Mouse (Mus musculus): ENCODE results near the gene Med27. TPM values are rescaled to one million over a fixed set of nuclear protein-coding genes. Genes with fewer than 3 reads are reported as not detected.

Med27 gene
- polyA plus RNA-seq, 1 experiment from 2014 or later = 68.4 TPM

DNA sequence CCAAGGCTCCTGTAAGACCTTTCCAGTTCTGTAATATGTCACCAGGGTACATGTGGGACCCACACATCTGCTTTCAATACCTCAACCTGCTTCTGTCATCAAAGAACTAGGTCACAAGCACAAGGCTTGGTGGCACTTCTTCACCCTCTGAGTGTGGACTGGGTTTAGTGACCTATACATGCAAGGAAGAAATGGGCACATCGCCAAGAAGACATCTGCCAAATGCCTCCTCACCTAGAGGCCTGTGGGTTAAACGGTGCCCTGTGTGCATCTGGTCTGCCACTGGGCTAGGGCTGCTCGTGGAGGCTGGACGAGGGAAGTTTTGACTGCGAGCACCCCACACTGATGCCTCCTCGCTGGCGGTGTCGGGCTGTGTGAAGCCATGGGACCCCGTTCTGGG is 189.9 kb downstream of the Med27 start:
- Histone ChIP-seq H3K27ac (ENCODE audit: low read depth, low read length) (no peak overlapping the region), H3K27me3 (ENCODE audit: control insufficient read depth, insufficient read depth, low read length) (no peaks in the 10 kb centered on the region), H3K4me3 (ENCODE audit: low read depth, low read length) (no peak overlapping the region), H3K9ac (ENCODE audit: low read length) (no peak overlapping the region), H3K4me2 (no peak overlapping the region), H3K4me1 (ENCODE audit: control insufficient read depth, insufficient read depth, low read length) (no peaks in the 10 kb centered on the region), H3K36me3 (ENCODE audit: control insufficient read depth, insufficient read depth, low read length) (no peaks in the 10 kb centered on the region), H3K9me3 (ENCODE audit: control insufficient read depth, low read length) (no peaks in the 10 kb centered on the region)
- 86% methylated on average over 9 of the region's 9 CpGs for WGBS
- ATAC-seq (ENCODE audit: low FRiP score) (no peak), DNase-seq (ENCODE audit: low spot score, missing footprints) (no peak)

GRCm38 (mm10) chr2:29537334-29537733 is 190.7 kb downstream of the Med27 start:
- no peak for ATAC-seq (ENCODE audit: low FRiP score)
- WGBS = 78% methylated on average over 8 of the region's 8 CpGs

DNA sequence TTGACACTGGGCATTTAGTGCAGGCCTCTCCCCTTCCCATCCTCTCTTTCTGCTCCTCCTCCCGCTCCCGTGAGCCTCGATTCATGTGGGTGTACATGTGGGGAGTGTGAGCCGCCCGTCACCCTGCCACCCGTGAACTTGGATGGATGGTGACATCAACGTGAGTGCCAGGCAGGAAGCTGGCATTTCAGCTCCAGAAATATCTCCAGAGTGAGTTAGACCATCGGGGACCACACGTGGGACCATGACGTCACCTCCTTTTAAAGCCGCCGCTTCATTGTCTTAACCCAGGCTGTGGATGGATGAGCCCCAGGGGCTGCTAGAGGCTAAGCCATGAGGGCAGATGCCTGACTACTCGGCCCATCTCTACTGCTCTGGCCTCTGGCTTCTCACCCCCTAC is 195.4 kb downstream of the Med27 start:
- no peak overlapping the region for H3K9ac ChIP-seq (ENCODE audit: low read length)
- 73% methylated on average over 12 of the region's 13 CpGs for WGBS
- no peak overlapping the region for H3K27ac ChIP-seq (ENCODE audit: low read depth, low read length)
- H3K4me3 ChIP-seq (ENCODE audit: low read depth, low read length) = no peak overlapping the region
- H3K4me1 ChIP-seq (ENCODE audit: control insufficient read depth, insufficient read depth, low read length) = no peaks in the 10 kb centered on the region; the same call in 1 of the 2 replicates
- no peaks in the 10 kb centered on the region for H3K9me3 ChIP-seq (ENCODE audit: control insufficient read depth, low read length)
- no peaks in the 10 kb centered on the region for H3K27me3 ChIP-seq (ENCODE audit: control insufficient read depth, insufficient read depth, low read length)
- ATAC-seq (ENCODE audit: low FRiP score) = no peak
- DNase-seq (ENCODE audit: low spot score, missing footprints) = no peak
- H3K4me2 ChIP-seq = no peak overlapping the region
- H3K36me3 ChIP-seq (ENCODE audit: control insufficient read depth, insufficient read depth, low read length) = no peaks in the 10 kb centered on the region

More at GRCm38 (mm10) chr2:29537334-29537733, 190.7 kb downstream of the Med27 start:
- Histone ChIP-seq H3K4me1 (ENCODE audit: control insufficient read depth, insufficient read depth, low read length) (no peaks in the 10 kb centered on the region), H3K27me3 (ENCODE audit: control insufficient read depth, insufficient read depth, low read length) (no peaks in the 10 kb centered on the region), H3K9ac (ENCODE audit: low read length) (no peak overlapping the region), H3K27ac (ENCODE audit: low read depth, low read length) (no peak overlapping the region), H3K4me2 (no peak overlapping the region), H3K4me3 (ENCODE audit: low read depth, low read length) (no peak overlapping the region), H3K36me3 (ENCODE audit: control insufficient read depth, insufficient read depth, low read length) (no peaks in the 10 kb centered on the region), H3K9me3 (ENCODE audit: control insufficient read depth, low read length) (no peaks in the 10 kb centered on the region)
- no peak for DNase-seq (ENCODE audit: low spot score, missing footprints)

DNA sequence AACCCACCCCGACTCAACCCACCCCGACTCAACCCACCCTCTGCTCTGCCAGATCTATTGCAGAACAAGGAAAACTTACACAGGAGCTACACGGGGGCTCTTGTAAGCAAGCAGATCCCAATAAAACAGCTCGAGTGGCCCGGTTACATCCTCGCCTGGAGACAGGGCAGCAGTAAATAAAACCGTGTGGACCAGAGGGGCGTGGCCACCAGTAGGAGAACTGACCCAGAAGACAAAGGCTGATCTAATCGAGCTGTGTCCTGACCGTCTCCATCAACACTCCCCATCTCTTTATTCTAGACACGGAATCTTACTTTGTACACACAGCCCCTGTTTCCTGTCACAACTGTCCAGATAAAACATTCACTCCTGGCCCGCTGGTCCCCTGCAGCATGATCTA is 200.0 kb downstream of the Med27 start:
- 32% methylated on average over 12 of the region's 12 CpGs for WGBS
- Histone ChIP-seq H3K27ac (ENCODE audit: low read depth, low read length) (no peak overlapping the region), H3K4me1 (ENCODE audit: control insufficient read depth, insufficient read depth, low read length) (no peaks in the 10 kb centered on the region; the same call in 1 of the 2 replicates), H3K9ac (ENCODE audit: low read length) (no peak overlapping the region), H3K4me3 (ENCODE audit: low read depth, low read length) (no peak overlapping the region), H3K4me2 (no peak overlapping the region), H3K27me3 (ENCODE audit: control insufficient read depth, insufficient read depth, low read length) (no peaks in the 10 kb centered on the region), H3K9me3 (ENCODE audit: control insufficient read depth, low read length) (no peaks in the 10 kb centered on the region), H3K36me3 (ENCODE audit: control insufficient read depth, insufficient read depth, low read length) (no peaks in the 10 kb centered on the region)
- no peak for ATAC-seq (ENCODE audit: low FRiP score)
- no peak for DNase-seq (ENCODE audit: low spot score, missing footprints)

DNA sequence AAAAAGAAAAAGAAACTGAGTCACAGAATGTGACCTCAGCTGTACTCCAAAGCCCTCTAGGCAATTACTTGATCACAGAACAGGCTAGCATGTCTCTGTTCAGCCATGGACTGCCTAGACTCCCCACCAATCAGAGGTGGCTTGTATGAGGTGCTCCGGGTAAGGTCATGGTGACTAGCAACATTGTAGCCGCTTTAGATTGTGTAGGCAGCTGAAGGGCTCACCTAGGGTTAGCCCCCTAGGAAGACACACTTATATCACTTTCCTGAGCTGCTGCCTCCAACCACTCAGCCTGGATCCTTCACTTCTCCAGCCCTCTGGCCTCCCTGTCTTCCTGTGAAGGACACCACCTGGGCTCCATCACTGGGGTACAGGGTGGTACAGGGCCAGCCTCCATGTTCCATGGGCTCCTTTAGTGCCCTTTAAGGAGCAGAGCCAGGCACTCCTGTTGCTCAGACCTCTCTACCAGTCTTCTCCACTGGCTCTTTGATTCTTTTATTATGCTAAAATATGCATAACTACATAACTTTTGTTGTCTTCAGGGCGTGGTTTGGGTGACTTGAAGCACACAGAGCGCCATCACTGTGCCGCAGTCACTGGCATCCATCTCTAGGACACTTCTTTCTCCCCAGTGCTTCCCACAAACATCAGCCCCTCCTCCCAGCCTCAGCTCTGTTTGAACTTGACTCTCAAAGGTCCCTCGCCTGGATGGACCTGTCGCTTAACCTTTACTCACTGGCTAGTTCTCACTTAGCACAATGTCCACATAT is 205.4 kb downstream of the Med27 start:
- Histone ChIP-seq H3K27ac (ENCODE audit: low read depth, low read length) (no peak overlapping the region), H3K4me2 (no peak overlapping the region), H3K9me3 (ENCODE audit: control insufficient read depth, low read length) (no peaks in the 10 kb centered on the region), H3K27me3 (ENCODE audit: control insufficient read depth, insufficient read depth, low read length) (no peaks in the 10 kb centered on the region), H3K9ac (ENCODE audit: low read length) (no peak overlapping the region), H3K36me3 (ENCODE audit: control insufficient read depth, insufficient read depth, low read length) (no peaks in the 10 kb centered on the region), H3K4me3 (ENCODE audit: low read depth, low read length) (no peak overlapping the region), H3K4me1 (ENCODE audit: control insufficient read depth, insufficient read depth, low read length) (no peaks in the 10 kb centered on the region)
- 83% methylated on average over 7 of the region's 7 CpGs for WGBS
- DNase-seq (ENCODE audit: low spot score, missing footprints) (no peak), ATAC-seq (ENCODE audit: low FRiP score) (no peak)

DNA sequence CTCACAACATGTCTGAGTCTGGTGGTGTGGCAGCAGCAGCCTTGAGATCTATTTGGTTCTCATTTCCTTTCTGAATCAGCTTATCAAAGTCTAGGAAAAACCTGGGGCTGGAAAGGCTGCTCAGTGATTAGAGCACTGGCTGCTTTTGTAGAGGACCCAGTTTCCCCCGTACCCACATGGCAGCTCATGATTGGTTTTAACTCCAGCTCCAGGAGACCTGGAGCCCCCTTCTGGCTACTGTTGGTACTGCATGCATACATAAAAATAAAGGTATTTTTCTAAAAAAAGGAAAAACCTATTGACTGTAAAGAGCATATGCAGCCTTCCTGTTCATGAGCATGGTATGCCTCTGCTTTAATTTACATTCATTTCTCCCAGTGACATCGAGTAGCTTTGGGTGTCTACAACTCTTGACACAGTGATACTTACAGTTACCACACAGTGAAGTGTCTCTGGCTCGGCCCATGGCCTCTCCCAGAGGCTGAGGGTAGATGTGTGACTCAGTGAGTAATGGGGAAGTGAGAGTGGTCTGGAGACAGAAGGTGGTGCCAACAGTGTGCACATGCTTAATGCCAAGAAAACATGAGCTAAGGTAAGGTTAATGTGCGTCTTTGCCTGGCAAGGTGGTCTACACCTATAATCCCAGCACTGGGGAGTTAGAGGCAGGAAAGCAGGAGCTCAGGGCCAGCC is 207.5 kb downstream of the Med27 start:
- peak; percentile 91 for DNase-seq (ENCODE audit: low spot score, missing footprints)
- Histone ChIP-seq H3K9ac (ENCODE audit: low read length) (no peak overlapping the region), H3K4me2 (no peak overlapping the region), H3K4me3 (ENCODE audit: low read depth, low read length) (no peak overlapping the region), H3K27me3 (ENCODE audit: control insufficient read depth, insufficient read depth, low read length) (no peaks in the 10 kb centered on the region), H3K4me1 (ENCODE audit: control insufficient read depth, insufficient read depth, low read length) (no peaks in the 10 kb centered on the region), H3K36me3 (ENCODE audit: control insufficient read depth, insufficient read depth, low read length) (no peaks in the 10 kb centered on the region), H3K9me3 (ENCODE audit: control insufficient read depth, low read length) (no peaks in the 10 kb centered on the region), H3K27ac (ENCODE audit: low read depth, low read length) (no peak overlapping the region)
- WGBS = 76% methylated on average over 4 of the region's 4 CpGs
- no peak for ATAC-seq (ENCODE audit: low FRiP score)

GRCm38 (mm10) chr2:29558561-29558960 is 211.9 kb downstream of the Med27 start:
- no peak overlapping the region for H3K4me3 ChIP-seq (ENCODE audit: low read depth, low read length)
- no peaks in the 10 kb centered on the region for H3K36me3 ChIP-seq (ENCODE audit: control insufficient read depth, insufficient read depth, low read length)
- 94% methylated on average over 6 of the region's 6 CpGs for WGBS
- H3K4me2 ChIP-seq = no peak overlapping the region
- no peaks in the 10 kb centered on the region for H3K9me3 ChIP-seq (ENCODE audit: control insufficient read depth, low read length)
- H3K27me3 ChIP-seq (ENCODE audit: control insufficient read depth, insufficient read depth, low read length) = no peaks in the 10 kb centered on the region
- H3K9ac ChIP-seq (ENCODE audit: low read length) = no peak overlapping the region
- no peak overlapping the region for H3K27ac ChIP-seq (ENCODE audit: low read depth, low read length)
- DNase-seq (ENCODE audit: low spot score, missing footprints) (no peak), ATAC-seq (ENCODE audit: low FRiP score) (no peak)
- no peaks in the 10 kb centered on the region for H3K4me1 ChIP-seq (ENCODE audit: control insufficient read depth, insufficient read depth, low read length)

- no peak overlapping the region for H3K27ac ChIP-seq (ENCODE audit: low read depth, low read length)
- H3K4me2 ChIP-seq = no peak overlapping the region
- no peaks in the 10 kb centered on the region for H3K27me3 ChIP-seq (ENCODE audit: control insufficient read depth, insufficient read depth, low read length)
- peaks cover under 1% of the 10 kb centered on the region; the same call in 1 of the 2 replicates for H3K4me1 ChIP-seq (ENCODE audit: control insufficient read depth, insufficient read depth, low read length)
- no peak overlapping the region for H3K4me3 ChIP-seq (ENCODE audit: low read depth, low read length)
- ATAC-seq (ENCODE audit: low FRiP score) (no peak), DNase-seq (ENCODE audit: low spot score, missing footprints) (no peak)
- WGBS = 88% methylated on average over 3 of the region's 3 CpGs
- H3K36me3 ChIP-seq (ENCODE audit: control insufficient read depth, insufficient read depth, low read length) = no peaks in the 10 kb centered on the region
- no peaks in the 10 kb centered on the region for H3K9me3 ChIP-seq (ENCODE audit: control insufficient read depth, low read length)
- H3K9ac ChIP-seq (ENCODE audit: low read length) = no peak overlapping the region
These were observed 213.3 kb downstream of the Med27 start for GRCm38 (mm10) chr2:29559955-29560354.

- DNase-seq (ENCODE audit: low spot score, missing footprints) (no peak), ATAC-seq (ENCODE audit: low FRiP score) (no peak)
- Histone ChIP-seq H3K4me3 (ENCODE audit: low read depth, low read length) (no peak overlapping the region), H3K4me2 (no peak overlapping the region), H3K9me3 (ENCODE audit: control insufficient read depth, low read length) (no peaks in the 10 kb centered on the region), H3K9ac (ENCODE audit: low read length) (no peak overlapping the region), H3K4me1 (ENCODE audit: control insufficient read depth, insufficient read depth, low read length) (peaks cover 11% of the 10 kb centered on the region), H3K27me3 (ENCODE audit: control insufficient read depth, insufficient read depth, low read length) (no peaks in the 10 kb centered on the region), H3K27ac (ENCODE audit: low read depth, low read length) (no peak overlapping the region), H3K36me3 (ENCODE audit: control insufficient read depth, insufficient read depth, low read length) (no peaks in the 10 kb centered on the region)
- WGBS = 79% methylated on average over 4 of the region's 4 CpGs
These were observed 214.8 kb downstream of the Med27 start for GRCm38 (mm10) chr2:29561468-29561867.

Measured in midbrain, embryonic 11.5 days (tissue).